Mouse (Mus musculus) heart, embryonic 13.5 days (tissue): ENCODE measurements at regions not wholly inside any gene's neighbourhood (a gene's known extent, or its start where the extent isn't known, plus 50 kb on each side); places are given as distances from the start of the nearest gene placed in this dataset.

ENCODE experiments used
- ATAC-seq: fragments of 200-750 bp; cut with Nextera tagmentation; 2 replicates; pipeline ENCODE4 v1.8.0; 2017; ENCODE audit warnings: moderate TSS enrichment; ENCODE audit not compliant: insufficient number of reproducible peaks, low FRiP score, low TSS enrichment; ENCODE audit errors: extremely low read depth
- H3K27ac ChIP-seq: fragments of 300-500 bp; sonication (generic); replicated peaks from 2 replicates; pipeline ENCODE4 v1.5.1; 2015; ENCODE audit warnings: moderate library complexity, mild to moderate bottlenecking, inconsistent platforms
- H3K27me3 ChIP-seq: fragments of 300-500 bp; sonication (generic); replicated peaks from 2 replicates; pipeline ENCODE4 v1.6.1; 2015; ENCODE audit warnings: mild to moderate bottlenecking, inconsistent platforms
- H3K36me3 ChIP-seq: fragments of 300-500 bp; sonication (generic); 2 replicates; pipeline ENCODE4 v1.6.1; 2015; ENCODE audit warnings: mild to moderate bottlenecking, inconsistent platforms
- H3K4me1 ChIP-seq: fragments of 300-500 bp; sonication (generic); 2 replicates; pipeline ENCODE4 v1.6.1; 2015; ENCODE audit warnings: inconsistent platforms
- H3K4me2 ChIP-seq: fragments of 300-500 bp; sonication (generic); 2 replicates; pipeline ENCODE4 v1.6.1; 2015; ENCODE audit warnings: inconsistent platforms, mild to moderate bottlenecking, moderate library complexity
- H3K4me3 ChIP-seq: fragments of 300-500 bp; sonication (generic); 2 replicates; pipeline ENCODE4 v1.5.1; 2015; ENCODE audit warnings: moderate library complexity, mild to moderate bottlenecking, inconsistent platforms
- H3K9ac ChIP-seq: fragments of 300-500 bp; sonication (generic); 2 replicates; pipeline ENCODE4 v1.6.1; 2015; ENCODE audit warnings: inconsistent platforms, mild to moderate bottlenecking, moderate library complexity
- H3K9me3 ChIP-seq: fragments of 300-500 bp; sonication (generic); 2 replicates; pipeline ENCODE4 v1.6.1; 2016; ENCODE audit warnings: inconsistent platforms
- WGBS: fragments of 180-500 bp; shearing (Covaris S2); methylation state at CpG from one replicate; pipeline ENCODE4 v1.1.7; 2015; ENCODE audit warnings: mixed read lengths; 5-methylcytosine and 5-hydroxymethylcytosine counted together

- WGBS = 60% methylated on average over 22 of the region's 22 CpGs
- Histone ChIP-seq H3K4me1 (no peaks in the 10 kb centered on the region), H3K9ac (no peak overlapping the region), H3K9me3 (no peaks in the 10 kb centered on the region), H3K4me3 (no peak overlapping the region), H3K36me3 (no peaks in the 10 kb centered on the region), H3K27me3 (peaks cover 51% of the 10 kb centered on the region), H3K27ac (no peak overlapping the region), H3K4me2 (no peak overlapping the region)
- no peak for ATAC-seq
Measured at GRCm38 (mm10) chr15:88036146-88037000, 492.3 kb downstream of the Fam19a5 start.

DNA sequence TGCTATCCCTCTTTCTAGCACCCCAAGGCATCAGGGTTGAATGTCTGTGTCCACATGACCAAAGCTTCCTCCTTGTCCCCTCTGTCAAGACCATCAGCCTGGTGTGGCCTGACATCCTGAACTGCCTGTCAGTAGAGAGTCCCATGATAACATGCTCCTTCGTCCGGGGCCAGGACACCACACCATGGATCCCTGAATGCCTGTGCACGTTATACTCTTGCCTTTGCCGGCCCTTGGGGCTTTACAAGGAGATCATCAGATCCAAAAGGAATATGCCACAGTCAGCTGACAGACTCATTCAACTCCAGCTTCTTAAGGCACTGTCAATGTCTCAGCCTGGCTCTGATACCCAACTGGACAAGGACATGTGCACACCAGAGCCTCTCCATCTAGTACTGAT, 493.5 kb downstream of the Fam19a5 start:
- Histone ChIP-seq H3K9me3 (no peaks in the 10 kb centered on the region), H3K4me1 (no peaks in the 10 kb centered on the region), H3K4me3 (no peak overlapping the region), H3K36me3 (no peaks in the 10 kb centered on the region), H3K9ac (no peak overlapping the region), H3K27ac (no peak overlapping the region), H3K4me2 (no peak overlapping the region), H3K27me3 (peaks cover 39% of the 10 kb centered on the region)
- no peak for ATAC-seq
- WGBS = 68% methylated on average over 4 of the region's 4 CpGs

- H3K4me3 ChIP-seq = no peak overlapping the region
- peaks cover 4% of the 10 kb centered on the region; the same call in 1 of the 2 replicates for H3K9me3 ChIP-seq
- no peaks in the 10 kb centered on the region for H3K36me3 ChIP-seq
- H3K27me3 ChIP-seq = peaks cover 7% of the 10 kb centered on the region; the same call in 1 of the 2 replicates
- H3K4me1 ChIP-seq = no peaks in the 10 kb centered on the region
- no peak overlapping the region for H3K9ac ChIP-seq
- H3K27ac ChIP-seq = no peak overlapping the region
- 67% methylated on average over 2 of the region's 2 CpGs for WGBS
- ATAC-seq = no peak
- no peak overlapping the region for H3K4me2 ChIP-seq
Measured at GRCm38 (mm10) chr15:88042821-88043220, 498.7 kb downstream of the Fam19a5 start.

DNA sequence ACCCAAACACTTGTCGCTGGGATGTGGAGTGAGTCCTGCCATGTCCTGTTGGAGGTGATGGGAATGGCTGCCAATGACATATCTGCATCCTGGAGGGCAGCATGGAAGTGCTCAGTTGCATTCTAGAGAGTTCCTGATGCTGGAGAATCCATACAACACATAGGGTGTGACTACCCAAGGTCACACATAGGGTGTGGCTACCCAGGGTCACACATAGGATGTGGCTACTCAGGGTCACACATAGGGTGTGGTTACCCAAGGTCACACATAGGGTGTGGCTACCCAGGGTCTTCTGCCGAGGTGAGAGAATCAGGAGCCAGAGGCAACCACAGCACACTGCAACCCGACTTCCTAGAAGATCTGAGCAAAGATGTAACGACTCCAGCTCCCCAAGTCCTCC, 514.0 kb downstream of the Fam19a5 start:
- no peaks in the 10 kb centered on the region for H3K9me3 ChIP-seq
- ATAC-seq = no peak
- 0 out of 2 replicates have a peak, but pooled peaks cover 9% of the 10 kb centered on the region for H3K27me3 ChIP-seq
- 51% methylated on average over 4 of the region's 4 CpGs for WGBS
- no peak overlapping the region for H3K4me3 ChIP-seq
- no peaks in the 10 kb centered on the region for H3K36me3 ChIP-seq
- H3K4me1 ChIP-seq = no peaks in the 10 kb centered on the region
- H3K27ac ChIP-seq = no peak overlapping the region
- no peak overlapping the region for H3K4me2 ChIP-seq
- no peak overlapping the region for H3K9ac ChIP-seq

DNA sequence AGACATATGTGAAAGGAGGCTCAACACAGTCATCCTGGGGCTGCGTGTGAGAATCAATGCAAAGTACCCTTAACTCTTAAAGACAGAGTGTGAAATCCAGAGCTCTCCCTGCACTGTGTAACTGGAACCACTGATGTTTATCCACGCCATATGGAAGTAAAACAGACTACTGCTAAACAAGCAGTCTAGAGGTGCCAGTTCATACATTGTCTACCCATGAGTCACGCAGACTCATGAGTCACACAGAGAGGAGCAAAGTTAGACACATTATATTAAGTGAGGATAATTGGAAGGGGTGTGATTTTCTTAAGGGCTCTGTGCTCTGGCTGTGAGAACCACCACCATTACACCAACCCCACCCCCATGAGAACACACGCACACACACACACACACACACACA, 516.8 kb downstream of the Fam19a5 start:
- H3K27me3 ChIP-seq = 0 out of 2 replicates have a peak, but pooled peaks cover 5% of the 10 kb centered on the region
- no peak overlapping the region for H3K9ac ChIP-seq
- no peaks in the 10 kb centered on the region for H3K36me3 ChIP-seq
- no peaks in the 10 kb centered on the region for H3K4me1 ChIP-seq
- no peak overlapping the region for H3K4me2 ChIP-seq
- no peak overlapping the region for H3K27ac ChIP-seq
- WGBS = 63% methylated on average over 4 of the region's 4 CpGs
- no peak for ATAC-seq
- H3K9me3 ChIP-seq = no peaks in the 10 kb centered on the region
- no peak overlapping the region for H3K4me3 ChIP-seq

GRCm38 (mm10) chr15:88063041-88063440, 518.9 kb downstream of the Fam19a5 start:
- Histone ChIP-seq H3K9ac (no peak overlapping the region), H3K4me3 (no peak overlapping the region), H3K4me2 (no peak overlapping the region), H3K27me3 (0 out of 2 replicates have a peak, but pooled peaks cover 2% of the 10 kb centered on the region), H3K9me3 (no peaks in the 10 kb centered on the region), H3K36me3 (no peaks in the 10 kb centered on the region), H3K4me1 (no peaks in the 10 kb centered on the region), H3K27ac (no peak overlapping the region)
- no peak for ATAC-seq
- WGBS = 34% methylated on average over 5 of the region's 5 CpGs

GRCm38 (mm10) chr15:88068476-88068875, 524.4 kb downstream of the Fam19a5 start:
- ATAC-seq = no peak
- H3K27ac ChIP-seq = no peak overlapping the region

DNA sequence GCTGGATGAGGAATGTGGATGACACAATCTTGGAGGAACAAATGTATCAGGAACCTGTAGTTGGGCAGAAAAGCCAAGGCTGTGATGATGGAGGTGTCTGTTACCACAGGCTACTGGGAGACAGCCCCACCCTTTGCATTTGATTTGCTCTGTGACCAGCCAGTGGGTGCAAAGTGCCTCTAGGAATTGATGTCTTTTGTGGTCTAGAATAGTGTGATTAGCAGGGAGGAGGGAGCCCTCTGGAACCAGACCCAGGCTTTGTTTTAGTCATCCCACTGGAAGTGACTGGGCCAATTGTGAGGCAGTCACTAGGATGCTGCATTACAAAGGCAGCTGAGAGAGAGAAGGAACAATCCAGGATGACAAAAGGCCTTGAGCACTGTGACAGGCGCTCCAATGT, 527.4 kb upstream of the Zdhhc25 start:
- no peak for ATAC-seq
- H3K9me3 ChIP-seq = no peaks in the 10 kb centered on the region
- no peaks in the 10 kb centered on the region for H3K36me3 ChIP-seq
- no peak overlapping the region for H3K4me3 ChIP-seq
- no peak overlapping the region for H3K27ac ChIP-seq
- WGBS = 38% methylated on average over 1 of the region's 1 CpGs
- no peak overlapping the region for H3K9ac ChIP-seq
- 0 out of 2 replicates have a peak, but pooled peaks cover under 1% of the 10 kb centered on the region for H3K27me3 ChIP-seq
- no peaks in the 10 kb centered on the region for H3K4me1 ChIP-seq
- no peak overlapping the region for H3K4me2 ChIP-seq

More at GRCm38 (mm10) chr15:88068476-88068875, 524.4 kb downstream of the Fam19a5 start:
- WGBS = 68% methylated on average over 3 of the region's 3 CpGs
- H3K36me3 ChIP-seq = no peaks in the 10 kb centered on the region
- H3K4me2 ChIP-seq = no peak overlapping the region
- no peak overlapping the region for H3K9ac ChIP-seq
- no peak overlapping the region for H3K4me3 ChIP-seq
- H3K27me3 ChIP-seq = no peaks in the 10 kb centered on the region
- no peaks in the 10 kb centered on the region for H3K4me1 ChIP-seq
- no peaks in the 10 kb centered on the region for H3K9me3 ChIP-seq

DNA sequence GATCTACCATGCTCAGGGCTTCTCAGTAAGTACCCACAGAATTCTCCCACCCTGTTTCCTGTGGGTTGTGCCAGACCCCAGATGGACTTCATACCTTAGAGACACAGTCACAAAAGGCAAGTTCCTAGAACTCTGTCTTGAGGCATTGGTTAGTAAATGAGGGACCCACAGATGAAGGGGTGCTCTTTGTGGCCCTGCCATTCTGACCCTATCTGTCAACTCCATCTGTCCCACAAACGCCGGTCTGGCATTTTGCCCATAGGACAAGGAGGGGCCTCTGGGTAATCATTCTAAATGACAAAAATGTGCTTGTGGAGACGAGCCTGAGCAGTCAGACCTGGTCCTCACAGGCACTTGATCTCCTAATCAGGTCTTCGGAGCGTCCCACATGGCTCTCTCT, 516.2 kb upstream of the Zdhhc25 start:
- 58% methylated on average over 5 of the region's 5 CpGs for WGBS
- Histone ChIP-seq H3K9me3 (no peaks in the 10 kb centered on the region), H3K27me3 (peaks cover 18% of the 10 kb centered on the region), H3K9ac (no peak overlapping the region), H3K4me2 (no peak overlapping the region), H3K4me3 (no peak overlapping the region), H3K27ac (no peak overlapping the region), H3K4me1 (no peaks in the 10 kb centered on the region), H3K36me3 (no peaks in the 10 kb centered on the region)
- no peak for ATAC-seq

GRCm38 (mm10) chr15:88085631-88086030, 514.5 kb upstream of the Zdhhc25 start:
- Histone ChIP-seq H3K9me3 (no peaks in the 10 kb centered on the region), H3K36me3 (no peaks in the 10 kb centered on the region), H3K27me3 (peaks cover 10% of the 10 kb centered on the region), H3K4me1 (no peaks in the 10 kb centered on the region), H3K27ac (no peak overlapping the region), H3K9ac (no peak overlapping the region), H3K4me3 (no peak overlapping the region), H3K4me2 (no peak overlapping the region)
- ATAC-seq = no peak
- WGBS = 52% methylated on average over 3 of the region's 3 CpGs

- WGBS = 55% methylated on average over 4 of the region's 4 CpGs
- no peak for ATAC-seq
Measured at GRCm38 (mm10) chr15:88089486-88089885, 510.6 kb upstream of the Zdhhc25 start.

DNA sequence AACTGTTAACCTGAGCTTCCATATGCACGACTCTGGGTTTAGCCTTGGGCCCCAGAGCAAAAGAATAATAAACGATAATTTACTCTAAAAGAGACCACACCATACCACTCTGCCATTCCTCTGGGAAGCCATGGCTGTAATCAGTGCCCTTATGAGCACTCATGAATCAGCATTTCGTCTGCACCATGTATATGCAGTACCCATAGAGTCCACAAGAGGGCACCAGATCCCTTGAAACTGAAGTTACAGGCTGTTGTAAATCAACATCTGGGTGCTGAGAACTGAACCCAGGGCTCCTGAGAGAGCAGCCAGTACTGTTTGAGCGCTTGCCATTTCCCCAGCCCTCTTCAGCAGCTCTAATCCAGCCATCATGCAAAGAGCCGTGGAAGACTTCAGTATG, 508.7 kb upstream of the Zdhhc25 start:
- Histone ChIP-seq H3K36me3 (no peaks in the 10 kb centered on the region), H3K4me2 (no peak overlapping the region), H3K9me3 (peaks cover 9% of the 10 kb centered on the region), H3K4me3 (no peak overlapping the region), H3K9ac (no peak overlapping the region), H3K4me1 (no peaks in the 10 kb centered on the region), H3K27ac (no peak overlapping the region), H3K27me3 (no peaks in the 10 kb centered on the region)
- WGBS = 78% methylated on average over 5 of the region's 5 CpGs
- no peak for ATAC-seq

More at GRCm38 (mm10) chr15:88089486-88089885, 510.6 kb upstream of the Zdhhc25 start:
- Histone ChIP-seq H3K4me2 (no peak overlapping the region), H3K9ac (no peak overlapping the region), H3K4me3 (no peak overlapping the region), H3K27ac (no peak overlapping the region), H3K9me3 (peaks cover 9% of the 10 kb centered on the region), H3K4me1 (no peaks in the 10 kb centered on the region), H3K27me3 (no peaks in the 10 kb centered on the region), H3K36me3 (no peaks in the 10 kb centered on the region)
